Mouse (Mus musculus) CD4-positive helper T cell, adult 2 months (primary cell): ENCODE measurements at regions not wholly inside any gene's neighbourhood (a gene's known extent, or its start where the extent isn't known, plus 50 kb on each side); places are given as distances from the start of the nearest gene placed in this dataset.

ENCODE experiments used
- DNase-seq: peaks from one replicate; pipeline ENCODE4 v3.0.0-alpha.2; 2012; ENCODE audit warnings: low read depth, missing footprints, low spot score

DNA sequence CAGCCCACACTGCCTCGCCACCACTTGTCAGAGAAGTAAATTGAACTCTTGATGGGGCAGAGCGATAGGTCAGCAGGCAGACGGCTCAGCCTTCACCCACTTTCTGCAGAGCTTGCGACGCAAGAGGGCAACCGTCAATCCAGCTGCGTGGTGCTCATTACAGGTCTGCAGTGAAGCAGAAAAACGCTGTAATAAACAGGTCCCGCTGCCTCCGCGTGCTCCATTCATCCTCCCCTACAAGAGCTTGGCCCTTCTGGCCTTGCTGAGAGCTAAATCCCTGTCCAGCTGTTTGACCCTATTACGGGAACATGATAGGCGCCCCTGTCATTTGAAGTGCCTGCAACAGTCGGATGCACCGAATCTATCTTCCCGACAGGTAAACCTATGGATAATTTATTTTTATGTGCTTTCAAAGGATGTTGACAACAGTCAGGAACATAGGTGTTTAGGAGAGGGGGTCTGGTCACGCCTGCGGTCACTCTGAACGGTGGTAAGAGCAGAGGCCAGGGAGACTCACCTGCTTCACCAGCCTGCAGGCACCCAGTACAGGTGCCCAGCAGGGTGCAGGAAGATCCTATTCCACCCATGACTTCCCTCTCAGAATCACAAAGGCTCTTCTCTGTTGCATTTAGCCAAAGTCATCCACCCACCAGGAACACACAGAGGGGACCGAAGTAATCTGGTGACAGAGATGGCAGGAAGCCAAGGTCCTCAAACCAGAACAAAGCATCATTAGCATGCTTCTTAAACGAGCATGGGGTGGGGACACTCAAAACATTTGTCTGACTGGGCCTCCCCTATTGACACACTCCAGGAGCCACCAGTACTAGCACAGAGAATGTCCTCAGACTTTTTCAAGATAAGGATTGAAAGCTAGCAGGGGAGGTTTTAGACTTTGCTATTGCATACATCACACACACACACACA, 464.1 kb upstream of the Mgmt start:
- no peak for DNase-seq

DNA sequence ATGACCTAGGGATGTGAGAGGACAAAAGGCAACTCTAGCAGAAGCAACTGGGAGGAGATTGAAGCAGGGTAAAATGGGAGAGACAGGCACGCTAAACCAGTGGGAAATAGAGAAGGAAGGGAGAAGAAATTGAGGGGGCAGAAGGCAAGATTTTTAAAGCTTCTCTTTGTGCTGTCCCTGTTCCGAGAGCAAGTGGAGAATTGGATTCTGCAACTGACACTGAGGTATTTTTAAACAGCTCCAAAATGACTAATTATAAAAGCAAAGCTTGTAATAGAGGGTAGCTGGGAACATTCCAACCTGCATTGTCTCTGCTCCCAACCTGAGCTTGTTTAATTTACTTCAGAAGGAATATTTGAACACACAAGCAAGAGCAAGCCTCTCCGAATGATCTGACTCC, 460.7 kb upstream of the Mgmt start:
- DNase-seq, result no peak

DNA sequence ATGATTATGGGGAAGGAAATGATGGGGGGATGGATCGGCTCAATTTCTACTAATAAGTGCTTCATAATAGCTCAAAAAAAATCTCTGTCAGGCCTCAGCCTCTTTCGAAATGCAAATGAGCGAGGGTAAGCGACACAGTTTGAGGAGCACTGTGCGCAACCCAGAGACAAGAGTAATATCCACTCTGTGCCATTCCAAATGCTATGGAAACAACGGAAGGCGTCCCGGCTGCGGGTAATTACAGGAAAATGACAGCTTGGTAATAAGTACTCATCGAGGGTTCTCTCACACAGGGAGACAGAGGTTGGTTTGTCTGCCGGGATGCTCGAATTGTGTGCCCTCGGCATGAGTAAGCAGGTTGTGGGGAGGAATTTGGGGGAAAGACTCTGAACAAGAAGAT, 459.9 kb upstream of the Mgmt start:
- DNase-seq, result no peak

DNA sequence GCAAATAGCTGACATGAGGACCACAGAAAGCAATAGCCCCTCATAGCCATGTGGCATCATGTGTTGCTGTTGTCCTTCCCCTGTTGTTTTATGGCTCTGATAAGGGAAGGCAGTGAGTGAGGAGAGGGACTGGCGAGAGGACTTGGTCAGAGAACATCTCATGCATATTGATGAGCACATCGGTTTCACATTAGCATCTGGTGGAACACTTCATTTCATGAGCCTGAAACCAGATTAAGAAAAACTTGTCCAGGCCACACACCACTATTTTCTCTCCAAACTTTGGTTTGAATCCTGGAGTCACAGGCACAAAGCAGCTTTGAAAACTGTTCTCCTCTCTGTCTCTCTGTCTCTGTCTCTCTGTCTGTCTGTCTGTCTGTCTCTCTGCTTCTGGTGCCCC, 451.0 kb upstream of the Mgmt start:
- no peak for DNase-seq

DNA sequence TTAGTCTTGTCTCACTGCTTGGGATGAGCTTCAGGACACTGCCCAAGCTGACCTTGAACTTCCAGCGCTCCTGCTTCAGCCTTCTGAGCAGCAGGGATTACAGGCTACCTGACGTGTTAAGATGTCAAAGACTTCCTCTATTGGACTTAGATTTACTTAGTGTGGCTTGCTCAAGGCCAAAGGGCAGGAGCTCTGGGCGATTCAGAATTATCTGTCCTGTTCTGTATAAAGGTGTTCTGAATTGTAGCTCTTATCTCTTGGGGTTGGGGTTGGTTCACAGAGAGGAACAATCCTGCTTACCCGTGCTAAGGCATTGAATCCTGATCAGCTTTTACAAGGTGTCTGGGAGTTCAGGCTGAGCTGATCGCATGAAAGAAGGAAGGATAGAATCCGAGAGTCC, 449.3 kb upstream of the Mgmt start:
- no peak for DNase-seq

DNA sequence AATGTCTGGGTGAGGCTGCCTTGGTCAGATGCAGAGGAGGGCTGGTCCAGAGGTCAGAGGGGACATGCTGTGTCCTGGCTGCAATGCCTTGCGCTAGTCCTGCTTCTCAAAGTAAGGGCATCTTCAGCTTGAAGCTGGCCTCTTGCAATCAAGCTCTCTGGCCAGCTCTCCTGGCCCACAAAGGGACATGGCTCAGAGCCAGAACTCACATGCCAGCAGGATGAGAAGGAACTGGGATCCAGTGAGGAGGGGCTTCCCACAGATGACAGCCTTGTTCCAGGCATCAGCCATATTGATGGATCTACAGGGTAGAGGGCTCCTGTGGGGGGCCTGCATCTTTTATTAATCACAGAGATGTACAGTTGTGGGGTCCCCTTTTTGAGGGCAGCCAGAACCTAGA, 445.1 kb upstream of the Mgmt start:
- DNase-seq, result no peak

DNA sequence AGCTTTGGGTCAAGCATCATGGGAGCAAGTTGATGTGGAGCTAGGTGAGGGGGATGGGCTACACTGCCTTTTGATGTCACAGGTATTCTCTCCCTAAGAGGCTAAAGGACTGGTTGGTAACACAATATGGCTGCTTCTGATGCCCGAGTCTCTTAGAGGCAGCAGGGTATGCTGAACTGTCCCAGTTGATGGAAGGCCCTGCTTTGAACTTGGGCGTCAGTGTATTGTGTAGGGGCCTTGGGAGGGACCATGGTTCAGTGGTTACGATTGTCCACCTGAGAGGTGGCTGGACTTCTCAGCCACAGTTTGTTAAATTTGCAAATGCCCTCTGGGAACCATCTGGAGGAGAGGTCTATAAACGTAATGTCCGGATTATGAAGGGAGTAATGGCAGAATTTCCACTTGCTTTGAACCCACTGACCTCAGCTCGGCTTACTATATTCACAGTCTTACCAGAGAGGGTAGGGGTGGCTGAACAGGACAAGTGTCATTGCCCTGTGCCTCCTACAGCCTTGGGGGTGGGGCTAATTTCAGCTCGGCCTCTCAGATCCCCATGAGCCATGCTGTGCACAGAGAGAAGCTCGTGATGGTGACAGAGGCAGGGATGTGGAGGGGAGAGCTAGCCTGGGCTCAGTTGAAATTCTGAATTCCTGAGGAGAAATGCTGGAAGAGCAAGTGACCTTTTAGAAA, 442.6 kb upstream of the Mgmt start:
- no peak for DNase-seq

DNA sequence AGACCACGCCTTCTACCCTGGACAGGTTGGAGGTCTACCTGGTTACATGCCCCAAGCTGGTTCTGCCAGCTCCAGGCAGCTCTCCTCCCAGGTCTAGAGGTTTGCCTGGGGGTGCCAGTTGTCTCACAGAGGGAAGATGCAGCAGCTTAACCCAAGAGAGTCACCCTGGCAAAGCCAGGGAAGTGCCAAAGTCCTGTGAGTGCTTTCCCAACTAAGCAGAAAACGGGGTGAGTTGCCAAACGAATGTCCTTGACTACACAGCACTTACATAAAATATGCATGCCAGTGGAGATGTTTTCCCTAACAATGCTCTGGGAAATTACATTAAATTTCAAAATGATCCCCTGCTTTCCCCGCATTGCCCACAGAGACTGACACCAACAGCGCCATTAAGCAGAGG, 441.9 kb upstream of the Mgmt start:
- DNase-seq, result no peak

DNA sequence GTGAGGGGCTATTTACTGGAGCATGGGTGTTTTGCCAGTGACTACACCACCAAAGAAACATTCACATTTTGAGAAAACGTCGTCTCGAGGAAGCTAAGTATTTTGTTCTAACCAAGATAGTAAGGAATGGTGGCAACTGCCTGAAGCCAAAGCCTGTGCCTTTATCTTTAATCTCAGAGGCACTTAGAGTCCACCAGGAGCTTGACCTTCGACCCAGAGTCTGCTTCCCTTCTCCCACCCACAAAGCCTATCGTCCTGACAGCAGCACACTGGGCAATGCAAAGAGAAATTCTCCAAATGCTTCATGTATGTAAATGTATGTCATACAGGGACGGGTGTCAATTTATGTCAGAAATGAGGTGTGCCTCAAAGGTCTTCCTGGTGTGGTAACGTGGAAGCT, 437.2 kb upstream of the Mgmt start:
- DNase-seq, result no peak

DNA sequence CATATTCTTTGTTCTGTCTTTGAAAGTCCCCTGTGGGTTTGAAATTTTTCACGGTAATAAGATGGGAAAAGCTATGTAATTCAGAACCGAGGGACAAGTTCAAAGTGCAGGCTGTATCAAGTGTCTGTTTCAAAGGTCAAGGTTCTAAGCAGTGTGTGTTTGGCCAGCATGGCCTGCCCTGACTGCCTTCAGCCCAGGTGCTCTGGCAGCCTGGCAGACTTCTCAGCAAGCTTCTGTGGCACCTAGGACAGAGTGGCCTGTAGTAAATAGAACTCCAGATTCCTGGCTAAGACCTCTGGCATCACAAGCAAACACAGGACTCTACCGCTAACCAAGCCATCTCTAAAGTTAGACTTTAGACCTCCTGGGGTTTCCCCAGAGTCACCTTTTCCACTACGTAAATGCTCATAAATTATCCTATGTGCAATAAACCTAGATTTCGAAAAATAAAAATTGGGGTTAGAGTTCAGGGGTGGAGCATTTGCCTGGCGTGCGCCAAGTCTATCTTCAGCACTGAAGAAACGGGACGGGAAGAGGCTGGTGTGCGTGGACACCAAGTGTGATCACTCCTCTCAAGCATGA, 436.5 kb upstream of the Mgmt start:
- DNase-seq, result no peak

DNA sequence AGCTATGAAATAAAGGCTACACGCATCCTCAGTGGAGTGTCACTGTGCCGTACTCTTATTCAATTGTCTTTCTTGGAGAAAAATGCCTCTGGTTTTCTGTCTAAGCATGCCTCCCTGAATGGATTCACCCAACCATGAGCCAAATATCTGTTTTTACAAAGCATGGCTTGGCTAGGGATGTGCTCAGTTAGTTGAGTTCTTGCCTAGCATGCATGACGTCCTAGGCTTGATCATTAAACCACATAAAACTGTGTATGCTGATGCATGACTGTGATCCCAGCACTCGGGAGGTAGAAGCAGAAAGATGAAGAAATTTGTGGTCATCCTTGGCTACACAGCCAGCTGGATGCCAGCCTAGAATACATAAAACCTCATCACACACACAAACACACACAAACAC, 417.3 kb upstream of the Mgmt start:
- DNase-seq, result no peak

DNA sequence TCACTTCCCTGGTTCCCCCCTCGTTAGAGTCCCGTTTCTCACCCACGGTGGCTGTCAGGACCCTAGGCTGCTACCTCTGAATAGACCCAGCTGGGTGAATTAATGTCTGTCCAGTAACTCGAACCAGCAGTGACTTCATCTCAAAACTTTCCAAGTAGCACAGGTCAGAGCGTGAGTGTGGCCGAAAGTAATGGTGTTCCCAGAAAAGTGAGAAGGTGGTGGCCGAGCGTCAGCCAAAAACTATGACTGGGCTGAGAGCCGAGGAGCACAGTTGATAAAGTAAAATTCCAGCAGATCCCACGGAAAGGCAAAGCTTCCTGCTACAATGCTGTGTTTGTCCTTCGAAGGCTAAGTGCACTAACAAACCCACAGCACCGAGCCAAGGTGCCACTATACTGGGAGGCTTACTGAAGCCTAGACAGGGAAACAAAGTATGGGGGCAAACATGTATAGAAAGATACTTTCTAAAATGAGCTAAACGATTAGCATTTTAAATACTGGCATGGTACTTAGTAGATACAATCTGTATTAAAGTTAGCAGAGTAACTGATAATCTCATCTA, 413.7 kb upstream of the Mgmt start:
- no peak for DNase-seq

DNA sequence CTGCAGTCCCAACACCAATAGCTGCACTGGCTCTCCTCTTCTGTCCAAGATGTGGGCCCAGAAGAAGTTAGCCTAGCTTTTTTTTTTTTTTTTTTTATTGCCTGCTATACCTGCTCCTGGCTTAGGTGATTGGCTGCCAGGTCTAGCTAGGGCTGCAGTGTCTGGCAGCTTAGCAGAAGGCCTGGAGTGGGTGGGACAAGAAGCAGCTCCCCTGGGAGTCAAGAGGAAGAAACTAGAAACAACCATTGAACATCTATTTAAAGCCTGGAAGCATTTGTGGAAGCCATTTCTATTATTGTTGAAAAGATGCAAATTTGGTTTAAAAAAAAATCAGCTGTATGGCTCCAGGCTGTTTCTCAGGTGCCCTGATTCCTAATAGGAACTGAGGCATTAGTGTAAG, 411.2 kb upstream of the Mgmt start:
- no peak for DNase-seq

DNA sequence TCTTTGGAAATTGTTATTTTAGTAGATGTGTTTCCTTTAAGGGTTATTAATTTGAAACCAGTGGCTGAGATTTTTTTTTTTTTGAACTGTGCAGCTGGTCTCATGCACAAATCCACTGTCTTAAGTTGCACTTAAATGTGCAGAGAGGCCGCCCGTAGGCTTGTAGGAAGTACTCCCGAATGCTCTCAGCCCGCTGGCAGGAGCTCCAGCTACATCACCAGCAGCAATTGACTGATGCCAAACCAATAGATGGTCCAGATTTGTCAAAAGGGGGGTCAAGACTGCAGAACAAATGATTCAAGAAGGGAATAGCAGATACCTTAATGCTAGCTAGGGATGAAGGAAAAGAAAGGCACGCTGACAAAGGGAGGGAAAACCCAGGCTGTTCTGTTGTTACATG, 406.9 kb upstream of the Mgmt start:
- DNase-seq, result no peak

DNA sequence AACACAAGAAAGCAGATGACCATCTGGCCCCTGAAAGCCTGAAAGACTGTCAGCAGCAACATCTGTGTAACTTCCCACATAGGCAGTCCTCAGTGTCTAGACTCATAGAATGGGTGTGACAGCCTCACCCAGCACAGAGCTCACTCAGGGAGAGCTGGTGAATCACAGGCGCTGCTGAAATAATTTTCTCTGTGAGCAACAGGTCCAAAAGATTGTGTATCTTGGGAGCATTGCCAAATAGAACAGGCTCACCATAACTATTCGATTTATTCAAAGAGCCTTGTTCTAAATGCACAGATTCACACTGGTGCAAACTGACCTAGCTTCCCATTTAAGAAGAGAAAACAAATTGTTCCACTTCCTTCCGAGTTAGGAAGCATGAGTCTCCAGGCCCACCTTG, 399.6 kb upstream of the Mgmt start:
- no peak for DNase-seq

DNA sequence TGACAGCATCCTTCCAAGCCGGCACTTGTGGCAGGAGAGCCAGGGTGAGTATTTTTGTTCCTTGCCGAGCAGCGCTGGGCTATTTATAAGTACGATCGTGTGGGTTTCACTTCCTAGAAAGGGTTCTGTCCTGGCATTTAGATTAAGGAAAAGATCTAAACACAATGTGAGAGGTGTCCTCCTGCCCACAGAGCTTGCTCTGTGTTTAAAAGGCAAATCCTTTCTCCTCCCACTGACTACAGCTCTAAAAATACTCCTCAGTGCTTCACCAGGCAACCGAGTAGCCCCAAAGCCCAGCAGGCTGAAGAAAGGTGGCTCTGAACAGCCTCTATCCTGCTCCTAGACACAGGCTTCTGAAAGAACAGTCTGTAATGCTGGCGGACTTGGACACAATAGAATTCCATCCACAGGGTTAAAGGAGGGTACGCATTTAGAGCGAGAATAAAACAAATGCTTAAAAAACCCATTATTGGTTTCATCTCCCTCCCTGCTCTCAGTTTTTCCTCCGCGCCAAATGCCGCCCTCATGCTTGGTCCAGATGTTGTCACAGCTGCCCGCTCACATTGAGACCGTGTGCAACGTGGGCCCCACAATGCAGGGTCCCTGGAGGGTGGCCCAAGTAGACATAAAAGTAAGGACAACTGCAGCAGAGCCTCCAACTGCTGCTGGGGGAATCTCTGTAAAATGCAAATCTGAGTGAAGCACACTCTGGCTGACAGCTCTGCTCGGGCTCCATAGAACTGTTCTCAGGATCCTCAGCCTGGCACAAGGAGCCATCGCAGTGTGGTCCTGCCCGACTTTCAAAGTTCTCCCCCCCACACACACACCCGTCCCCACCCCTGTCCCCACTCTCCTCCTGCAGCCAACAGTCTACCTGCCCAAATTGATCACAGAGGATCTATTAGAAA, 397.8 kb upstream of the Mgmt start:
- DNase-seq, result no peak

DNA sequence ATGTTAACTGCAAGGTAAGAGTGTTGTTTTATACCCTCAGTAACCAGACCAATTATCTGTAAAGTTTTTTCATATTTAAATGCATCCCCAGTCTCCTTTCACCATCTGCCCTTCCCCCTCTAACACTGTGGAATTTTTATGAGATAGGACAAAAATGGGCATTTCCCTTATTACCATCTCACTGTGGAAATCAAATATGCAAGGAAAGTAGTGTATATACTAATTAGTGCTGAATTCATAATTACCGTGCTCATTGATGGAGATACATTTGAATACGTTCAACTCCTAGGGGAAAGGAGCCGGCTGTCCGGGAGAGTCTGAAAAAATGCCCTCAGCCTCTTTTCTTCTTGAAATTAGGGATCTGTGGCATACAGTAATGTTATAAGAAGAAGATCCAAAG, 394.4 kb upstream of the Mgmt start:
- DNase-seq, result no peak

DNA sequence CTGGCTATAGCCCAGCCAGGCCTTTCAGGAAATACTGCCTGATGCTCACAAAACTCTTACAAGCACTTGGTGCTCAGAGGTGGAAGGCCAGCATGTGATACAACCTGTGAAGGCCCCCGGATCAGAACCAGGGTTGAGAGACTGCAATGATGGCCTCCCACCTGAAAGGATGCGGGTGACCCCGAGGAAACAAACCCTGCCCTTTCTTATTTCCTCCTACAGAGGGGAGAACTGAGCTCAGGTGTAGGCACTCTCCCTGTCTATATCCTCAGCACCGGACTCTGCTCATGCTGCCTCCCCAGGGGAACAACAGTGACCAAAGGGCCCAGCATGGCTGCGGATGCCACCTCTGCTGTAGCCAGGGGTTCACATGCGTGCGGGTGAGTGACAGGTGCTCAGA, 393.3 kb upstream of the Mgmt start:
- DNase-seq, result no peak

DNA sequence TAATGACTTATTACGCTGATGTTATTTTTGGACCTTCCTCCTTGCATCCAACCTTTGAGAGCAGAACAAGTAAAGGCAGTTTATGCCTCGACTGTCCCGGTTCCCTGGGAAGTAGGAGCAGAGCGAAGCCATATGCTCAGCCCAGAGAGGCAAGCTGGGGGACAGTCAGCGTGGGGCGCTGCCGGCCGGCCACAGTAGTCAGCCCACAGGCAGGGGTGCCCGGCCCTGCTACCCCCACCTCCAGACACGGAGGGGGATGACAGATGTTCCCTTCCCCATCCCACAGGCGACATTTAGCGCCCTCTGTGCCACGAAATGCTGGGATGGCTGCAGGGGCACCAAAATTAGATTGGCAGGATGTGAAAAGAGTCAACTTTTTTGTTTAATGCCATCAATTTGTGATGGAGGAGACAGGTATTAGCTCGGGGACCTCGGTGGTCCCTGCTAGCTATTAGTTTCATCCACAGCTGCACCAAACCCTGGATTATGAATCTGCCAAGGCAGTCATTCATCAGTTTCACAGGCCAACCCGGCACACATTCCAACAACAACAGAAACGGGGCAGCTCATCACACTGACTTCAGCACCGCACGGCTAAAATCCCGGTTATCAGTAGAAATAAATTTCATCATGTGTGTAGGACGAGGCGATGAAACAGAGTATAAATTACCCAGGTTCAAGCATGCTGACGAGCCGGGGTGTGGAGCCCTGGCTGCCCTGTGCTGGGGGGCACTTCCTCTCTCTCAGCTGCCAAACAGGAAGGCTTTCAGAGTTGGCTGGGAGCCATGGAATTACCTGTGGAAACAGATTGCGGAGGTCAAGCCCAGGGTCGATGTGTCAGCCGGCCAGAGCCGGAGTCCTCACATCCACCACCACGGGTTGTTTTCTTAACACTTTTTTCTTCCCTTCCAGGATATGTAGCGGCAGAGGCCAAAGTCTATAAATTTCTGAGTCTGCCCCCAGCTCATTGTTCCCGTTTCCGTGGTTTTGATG, 392.3 kb upstream of the Mgmt start:
- no peak for DNase-seq

DNA sequence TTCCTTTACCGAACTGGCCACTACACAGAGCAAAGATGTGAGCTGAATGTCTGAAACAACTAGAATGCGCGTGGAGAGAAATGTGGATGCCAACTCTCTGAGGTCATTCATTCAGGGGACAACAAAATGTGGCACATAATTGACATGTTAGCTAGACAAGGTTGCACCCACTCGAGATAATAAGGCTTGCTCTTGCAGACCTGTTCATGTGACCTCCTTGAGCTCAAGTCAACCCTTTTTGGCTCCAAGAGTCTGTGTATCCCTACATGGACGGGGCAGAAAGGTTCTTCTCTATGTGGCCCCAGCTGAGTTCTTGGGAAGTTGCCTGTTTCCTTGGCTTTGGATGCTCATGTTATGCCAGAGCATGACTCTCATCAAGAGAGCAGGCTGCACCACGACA, 383.0 kb upstream of the Mgmt start:
- DNase-seq, result no peak
